Mouse (Mus musculus) heart, embryonic 16.5 days (tissue): ENCODE results near the gene Dab1. TPM values are rescaled to one million over a fixed set of nuclear protein-coding genes. Genes with fewer than 3 reads are reported as not detected.

Experiments
- ATAC-seq: fragments of 200-750 bp; cut with Nextera tagmentation; replicated peaks from 2 replicates; pipeline ENCODE4 v1.8.0; 2017; ENCODE audit warnings: moderate number of reproducible peaks; ENCODE audit not compliant: insufficient read depth, low FRiP score; ENCODE audit errors: extremely low read depth
- H3K27ac ChIP-seq: fragments of 300-500 bp; sonication (generic); 2 replicates; pipeline ENCODE4 v1.5.1; 2014; ENCODE audit warnings: mild to moderate bottlenecking, low read length, control low read depth, moderate library complexity
- H3K27me3 ChIP-seq: fragments of 300-500 bp; sonication (generic); 2 replicates; pipeline ENCODE4 v1.6.1; 2014; ENCODE audit warnings: low read length, mixed read lengths; ENCODE audit not compliant: control insufficient read depth, insufficient read depth
- H3K36me3 ChIP-seq: fragments of 300-500 bp; sonication (generic); 2 replicates; pipeline ENCODE4 v1.6.1; 2014; ENCODE audit not compliant: control insufficient read depth, insufficient read depth
- H3K4me1 ChIP-seq: fragments of 300-500 bp; sonication (generic); 2 replicates; pipeline ENCODE4 v1.6.1; 2014; ENCODE audit warnings: low read length, mixed read lengths; ENCODE audit not compliant: control insufficient read depth, insufficient read depth
- H3K4me2 ChIP-seq: fragments of 300-500 bp; sonication (generic); 2 replicates; pipeline ENCODE4 v1.6.1; 2014; ENCODE audit warnings: low read depth, mild to moderate bottlenecking, control low read depth, low read length
- H3K4me3 ChIP-seq: fragments of 300-500 bp; sonication (generic); 2 replicates; pipeline ENCODE4 v1.5.1; 2014; ENCODE audit warnings: mild to moderate bottlenecking, control low read depth, low read length
- H3K9ac ChIP-seq: fragments of 300-500 bp; sonication (generic); 2 replicates; pipeline ENCODE4 v1.6.1; 2014; ENCODE audit warnings: low read length, control low read depth
- H3K9me3 ChIP-seq: fragments of 300-500 bp; sonication (generic); replicated peaks from 2 replicates; pipeline ENCODE4 v1.6.1; 2016; ENCODE audit warnings: low read length; ENCODE audit not compliant: control insufficient read depth
- WGBS: fragments of 180-500 bp; shearing (Covaris S2); extraction: QIAGEN DNeasy Blood & Tissue Kit; methylation state at CpG from one replicate; pipeline ENCODE4 v1.1.7; 2014; 5-methylcytosine and 5-hydroxymethylcytosine counted together
- polyA plus RNA-seq: library from polyadenylated mRNA; unstranded; fragments of >200 nt; fragmentation: Nextera tagmentation; extraction: Ambion mirVana; gene quantifications from 2 replicates; pipeline ENCODE4 v1.2.1, GENCODE M21; 2015

Dab1 gene
- polyA plus RNA-seq, 1 experiment from 2014 or later, result 0.85 TPM

DNA sequence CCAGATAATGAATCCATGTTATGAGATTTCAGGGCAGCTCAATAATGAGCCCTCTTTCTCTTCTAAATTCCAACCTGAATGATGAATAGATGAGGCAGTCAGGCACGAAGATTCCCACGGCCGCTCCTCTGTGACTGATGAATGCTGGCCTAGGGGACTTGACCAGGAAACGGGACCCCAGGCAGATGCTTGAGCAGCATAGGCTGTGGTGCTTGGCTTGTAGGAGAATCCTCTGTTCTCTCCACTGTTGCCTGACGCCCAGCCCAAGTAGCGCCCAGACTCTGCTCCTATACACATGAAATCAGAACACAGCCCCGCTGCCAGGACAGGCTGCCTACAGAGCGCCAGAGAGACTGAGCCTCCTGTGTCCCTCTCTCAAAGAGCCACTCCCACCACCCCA is 987.7 kb downstream of the Dab1 start:
- 81% methylated on average over 8 of the region's 8 CpGs for WGBS
- no peak overlapping the region for H3K27ac ChIP-seq
- no peak for ATAC-seq
- no peaks in the 10 kb centered on the region; the same call in 1 of the 2 replicates for H3K9me3 ChIP-seq
- no peak overlapping the region for H3K9ac ChIP-seq
- H3K36me3 ChIP-seq, result no peaks in the 10 kb centered on the region
- no peaks in the 10 kb centered on the region for H3K4me1 ChIP-seq
- H3K4me3 ChIP-seq, result no peak overlapping the region
- H3K27me3 ChIP-seq, result no peaks in the 10 kb centered on the region
- H3K4me2 ChIP-seq, result no peak overlapping the region

DNA sequence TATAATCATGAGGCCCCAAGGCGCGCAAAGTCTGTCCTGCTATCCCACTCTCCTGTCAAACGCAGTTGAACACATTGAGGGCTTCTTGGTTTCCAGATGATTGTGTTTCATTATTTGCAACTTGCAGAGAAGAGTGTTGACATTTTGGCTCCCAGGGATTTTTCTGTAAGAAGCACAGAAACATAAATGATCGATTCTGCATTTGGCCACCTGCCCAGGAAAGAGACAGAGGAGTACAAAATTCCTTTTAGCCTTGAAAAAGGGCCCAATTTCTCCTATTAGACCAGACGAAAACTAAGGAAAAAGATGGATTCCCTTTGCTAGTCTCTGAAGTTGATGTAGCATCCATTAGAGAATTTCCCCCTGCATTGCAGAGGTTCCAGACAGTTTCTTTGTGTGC is 988.5 kb downstream of the Dab1 start:
- Histone ChIP-seq H3K27me3 (no peaks in the 10 kb centered on the region), H3K4me1 (no peaks in the 10 kb centered on the region), H3K9ac (no peak overlapping the region), H3K4me2 (no peak overlapping the region), H3K36me3 (no peaks in the 10 kb centered on the region), H3K9me3 (no peaks in the 10 kb centered on the region), H3K4me3 (no peak overlapping the region), H3K27ac (no peak overlapping the region)
- WGBS, result 49% methylated on average over 5 of the region's 5 CpGs
- ATAC-seq, result no peak

DNA sequence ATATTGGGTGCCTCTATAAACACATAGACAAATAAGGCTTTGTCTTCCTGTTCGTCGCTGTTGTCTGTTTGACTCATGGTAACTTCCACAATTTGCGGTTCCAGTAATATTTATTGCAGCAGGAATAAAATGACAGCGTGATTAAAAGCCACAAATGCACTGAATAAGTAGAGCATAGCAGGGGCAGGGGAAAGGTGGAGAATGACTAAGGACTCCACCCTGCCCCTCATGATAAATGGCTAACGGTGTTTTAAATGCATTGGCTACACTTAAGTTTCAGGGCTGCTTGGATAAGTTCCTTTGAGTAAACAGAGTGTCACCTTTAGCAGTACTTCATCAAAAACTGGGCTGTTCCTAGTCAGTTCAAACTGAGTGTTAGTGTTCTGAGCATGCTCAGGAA is 1000.3 kb downstream of the Dab1 start:
- WGBS, result 64% methylated on average over 5 of the region's 5 CpGs
- H3K4me1 ChIP-seq, result no peaks in the 10 kb centered on the region
- no peak for ATAC-seq

DNA sequence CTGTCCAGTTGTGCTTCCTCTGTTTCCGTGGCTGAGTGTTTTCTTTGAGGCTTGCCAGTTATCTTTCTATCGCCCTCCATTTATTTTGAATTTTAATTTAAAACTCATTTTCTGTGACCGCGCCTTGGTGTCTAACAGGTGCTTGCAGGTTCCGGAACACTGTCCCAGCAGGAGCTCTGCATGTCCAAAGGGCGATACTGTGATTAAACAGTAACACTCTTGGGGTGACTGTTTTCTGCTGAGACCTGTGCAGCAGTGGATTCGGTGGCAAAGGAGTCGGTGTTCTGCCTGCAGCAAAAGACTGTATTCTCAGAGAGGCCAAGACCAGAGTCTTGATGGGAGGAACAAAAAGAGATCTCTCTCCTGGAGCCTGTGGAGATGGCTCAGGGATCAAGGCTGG is 1006.2 kb downstream of the Dab1 start:
- Histone ChIP-seq H3K4me3 (no peak overlapping the region), H3K27ac (no peak overlapping the region), H3K27me3 (no peaks in the 10 kb centered on the region), H3K4me2 (no peak overlapping the region), H3K4me1 (no peaks in the 10 kb centered on the region), H3K9ac (no peak overlapping the region), H3K36me3 (no peaks in the 10 kb centered on the region), H3K9me3 (no peaks in the 10 kb centered on the region)
- ATAC-seq, result no peak
- WGBS, result 88% methylated on average over 8 of the region's 8 CpGs

More for the DNA sequence above, 1000.3 kb downstream of the Dab1 start:
- Histone ChIP-seq H3K27me3 (no peaks in the 10 kb centered on the region), H3K27ac (no peak overlapping the region), H3K4me2 (no peak overlapping the region), H3K9ac (no peak overlapping the region), H3K36me3 (no peaks in the 10 kb centered on the region), H3K4me3 (no peak overlapping the region), H3K9me3 (no peaks in the 10 kb centered on the region)

DNA sequence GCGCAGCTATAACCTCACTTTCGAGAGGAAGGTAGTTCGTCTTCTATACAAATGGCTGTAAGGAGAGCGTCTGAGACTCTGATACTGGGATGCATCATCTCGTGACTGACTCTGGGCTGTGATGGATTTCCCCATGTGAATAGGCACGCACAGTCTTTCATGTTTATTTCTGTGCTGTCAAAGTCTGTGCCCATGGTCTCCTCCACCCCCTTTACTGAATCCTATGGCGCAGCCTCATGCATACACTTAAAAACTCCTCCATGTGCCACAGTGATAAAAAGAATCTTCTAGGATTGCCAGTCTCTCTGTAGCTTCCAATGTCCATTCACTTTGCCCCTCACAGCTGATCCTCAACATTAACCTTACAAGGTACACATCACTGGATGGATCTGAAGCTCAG is 1009.5 kb downstream of the Dab1 start:
- no peak overlapping the region for H3K9ac ChIP-seq
- H3K36me3 ChIP-seq, result no peaks in the 10 kb centered on the region
- H3K4me2 ChIP-seq, result no peak overlapping the region
- H3K4me3 ChIP-seq, result no peak overlapping the region
- H3K27ac ChIP-seq, result no peak overlapping the region
- no peaks in the 10 kb centered on the region for H3K9me3 ChIP-seq
- WGBS, result 83% methylated on average over 7 of the region's 7 CpGs
- H3K4me1 ChIP-seq, result no peaks in the 10 kb centered on the region
- no peaks in the 10 kb centered on the region for H3K27me3 ChIP-seq
- ATAC-seq, result no peak

DNA sequence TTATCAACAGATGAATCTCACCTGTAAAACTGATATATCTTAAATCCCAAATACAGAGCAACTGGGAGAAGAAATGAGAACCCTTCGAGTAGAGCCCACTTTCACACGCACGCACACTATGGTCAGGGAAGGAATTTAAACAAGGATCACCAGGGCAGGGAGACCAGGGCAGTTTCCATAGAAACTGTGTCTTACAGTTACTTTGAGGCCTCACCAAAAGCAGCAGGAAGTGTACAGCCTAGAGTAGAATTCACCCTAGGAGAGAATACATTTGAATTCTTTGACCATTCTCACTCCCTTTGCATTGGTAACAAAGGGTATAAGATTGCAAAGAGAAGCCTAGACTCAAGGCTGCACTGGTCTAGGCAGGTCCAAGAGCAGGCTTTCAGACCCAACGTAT is 1017.9 kb downstream of the Dab1 start:
- H3K4me3 ChIP-seq, result no peak overlapping the region
- 93% methylated on average over 4 of the region's 4 CpGs for WGBS
- no peak overlapping the region for H3K9ac ChIP-seq
- no peak overlapping the region for H3K27ac ChIP-seq
- no peaks in the 10 kb centered on the region for H3K9me3 ChIP-seq
- ATAC-seq, result no peak
- H3K4me2 ChIP-seq, result no peak overlapping the region
- H3K36me3 ChIP-seq, result no peaks in the 10 kb centered on the region
- H3K4me1 ChIP-seq, result no peaks in the 10 kb centered on the region
- H3K27me3 ChIP-seq, result no peaks in the 10 kb centered on the region

DNA sequence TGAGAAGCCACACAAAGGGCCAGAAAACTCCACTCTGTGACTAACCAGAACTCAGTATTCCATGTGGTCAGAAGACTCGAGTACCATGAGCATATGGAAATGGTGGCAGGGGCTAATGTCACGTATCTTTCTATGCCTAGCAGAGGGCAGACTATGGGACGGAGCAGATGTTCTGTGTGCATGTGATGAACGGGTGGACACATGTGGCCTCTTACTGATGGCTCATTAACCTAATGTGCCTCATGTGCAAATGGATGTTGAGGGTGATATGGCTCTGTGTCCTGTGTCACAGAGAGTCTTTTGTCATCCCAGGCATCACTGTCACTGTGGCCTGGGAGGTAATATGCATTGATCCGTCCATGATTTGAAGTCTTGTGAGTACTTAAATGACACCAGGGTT is 1021.5 kb downstream of the Dab1 start:
- Histone ChIP-seq H3K4me1 (no peaks in the 10 kb centered on the region), H3K4me2 (no peak overlapping the region), H3K9me3 (no peaks in the 10 kb centered on the region), H3K4me3 (no peak overlapping the region), H3K36me3 (no peaks in the 10 kb centered on the region), H3K9ac (no peak overlapping the region), H3K27ac (no peak overlapping the region), H3K27me3 (no peaks in the 10 kb centered on the region)
- WGBS, result 87% methylated on average over 5 of the region's 5 CpGs
- no peak for ATAC-seq

DNA sequence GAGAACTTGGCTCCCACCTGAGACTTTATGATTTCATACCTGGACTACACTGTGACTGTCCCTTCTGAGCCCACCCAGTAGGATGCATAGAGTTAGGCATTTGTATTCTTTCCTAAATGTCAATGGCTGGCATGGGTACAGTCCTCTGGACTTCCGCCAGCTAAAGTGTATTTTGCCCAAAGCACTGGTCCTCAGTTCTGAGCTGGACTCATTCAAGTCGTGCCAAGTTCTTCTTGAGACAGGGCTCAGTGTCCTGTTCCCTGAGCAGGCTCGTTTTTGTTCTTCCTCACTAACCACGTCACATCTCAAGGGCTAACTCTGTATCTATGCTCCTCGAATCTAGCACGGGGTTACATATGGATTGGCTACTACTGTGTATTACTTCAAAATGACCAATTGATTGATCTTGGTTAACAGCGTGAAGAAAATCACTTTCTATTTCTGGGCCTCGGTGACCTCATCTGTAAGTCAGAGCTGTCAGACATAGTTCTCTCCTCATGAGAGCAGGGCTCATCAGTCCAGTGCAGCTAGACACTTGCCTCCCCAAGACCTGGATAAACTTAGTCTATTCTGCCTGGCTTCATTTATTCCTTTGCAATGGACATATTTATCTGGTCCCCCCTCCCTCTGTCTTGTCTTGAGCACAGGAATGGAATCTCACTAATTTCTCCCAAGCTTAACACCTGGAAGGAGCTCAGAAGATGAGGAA is 1023.8 kb downstream of the Dab1 start:
- H3K4me3 ChIP-seq, result no peak overlapping the region
- 83% methylated on average over 8 of the region's 8 CpGs for WGBS
- no peak overlapping the region for H3K4me2 ChIP-seq
- no peaks in the 10 kb centered on the region for H3K27me3 ChIP-seq
- no peaks in the 10 kb centered on the region for H3K36me3 ChIP-seq
- no peaks in the 10 kb centered on the region for H3K4me1 ChIP-seq
- H3K9me3 ChIP-seq, result no peaks in the 10 kb centered on the region
- no peak overlapping the region for H3K27ac ChIP-seq
- no peak for ATAC-seq
- H3K9ac ChIP-seq, result no peak overlapping the region

DNA sequence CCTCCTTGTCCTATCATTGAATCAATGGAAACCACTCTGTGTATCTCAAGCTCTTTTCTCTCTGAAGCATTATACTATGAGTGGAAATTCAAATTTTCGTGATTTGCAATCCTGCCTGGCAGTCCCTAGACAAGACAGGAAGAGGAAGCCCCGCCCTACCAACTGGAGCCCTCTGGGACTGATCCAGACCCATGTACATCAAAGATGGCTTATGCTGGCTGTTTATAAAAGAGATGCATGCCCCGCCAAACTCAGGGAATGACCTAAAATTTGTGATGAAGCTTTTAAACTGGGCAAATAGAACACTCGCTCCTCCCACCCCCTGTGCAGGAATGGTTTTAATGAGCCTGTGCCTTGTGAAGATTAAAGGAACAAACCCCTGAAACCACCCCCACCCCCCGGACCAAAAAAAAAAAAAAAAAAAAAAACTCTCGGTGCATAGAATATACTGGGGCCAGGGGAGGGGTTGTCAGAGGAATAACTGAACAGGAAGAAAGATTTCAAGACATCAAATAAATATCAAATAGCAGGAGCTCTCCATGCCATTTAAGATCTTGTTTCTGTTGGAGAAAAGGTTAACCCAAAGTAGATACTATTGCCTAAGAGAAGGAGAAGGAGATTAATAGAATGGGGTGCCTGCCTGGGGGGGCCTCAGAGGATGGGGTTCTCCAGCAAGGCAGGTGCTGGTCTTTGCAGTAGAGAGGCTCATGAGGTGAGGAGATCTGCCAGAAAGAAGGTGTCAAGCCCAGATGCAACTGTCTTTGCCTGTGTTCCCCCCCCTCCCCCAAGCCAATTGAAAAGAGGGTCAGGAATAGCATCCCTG is 1024.6 kb downstream of the Dab1 start:
- H3K36me3 ChIP-seq, result no peaks in the 10 kb centered on the region
- WGBS, result 65% methylated on average over 6 of the region's 6 CpGs
- ATAC-seq, result no peak

More for the DNA sequence above, 1024.6 kb downstream of the Dab1 start:
- no peak overlapping the region for H3K4me3 ChIP-seq
- no peaks in the 10 kb centered on the region for H3K27me3 ChIP-seq
- H3K27ac ChIP-seq, result no peak overlapping the region
- H3K9ac ChIP-seq, result no peak overlapping the region
- H3K4me2 ChIP-seq, result no peak overlapping the region
- no peaks in the 10 kb centered on the region for H3K4me1 ChIP-seq
- no peaks in the 10 kb centered on the region for H3K9me3 ChIP-seq
